Mouse (Mus musculus): ENCODE measurements at regions not wholly inside any gene's neighbourhood (a gene's known extent, or its start where the extent isn't known, plus 50 kb on each side); places are given as distances from the start of the nearest gene placed in this dataset.

GRCm38 (mm10) chr5:100225491-100225890, 65.9 kb upstream of the Tmem150c start:
- TF ChIP-seq ZC3H11A (IDR thresholded peaks at IDR 0.05; ENCODE audit: borderline replicate concordance, low read depth, low read length) (no peak), CHD2 (IDR thresholded peaks at IDR 0.05; ENCODE audit: low read depth, low read length) (no peak), HCFC1 (IDR thresholded peaks at IDR 0.05; ENCODE audit: borderline replicate concordance, insufficient read depth, low read length) (no peak)

All from ES-E14 (cell line).